Mouse (Mus musculus) gastrocnemius, adult 18-20 months (tissue): ENCODE data around the gene Syt3. TPM values are rescaled to one million over a fixed set of nuclear protein-coding genes. Genes with fewer than 3 reads are reported as not detected.

Source experiments
- DNase-seq: peaks from one replicate; pipeline ENCODE4 v3.0.0; 2021; ENCODE audit warnings: low spot score
- long read RNA-seq, 2 experiments: library from polyadenylated mRNA; stranded (forward); transcript quantifications; one replicate each; pipeline ENCODE4 v2.0.0; 2021
- total RNA-seq, 2 experiments: library from RNA; stranded (reverse); gene quantifications; 2 replicates each; pipeline ENCODE4 v1.2.3; 2021

The Syt3 gene
- 1 to 10 TPM; 3.4 to 4.8 TPM for total RNA-seq
- long read RNA-seq, experiment 1, transcript Syt3-202 (11 exons, 2,494 nt) = major isoform, 8 of 10 reads
- long read RNA-seq, experiment 1, partial matches to known transcripts = 0 of 10 reads
- long read RNA-seq, experiment 1, other reads (novel, unspliced or antisense) = 1 of 10 reads
- long read RNA-seq, experiment 2, partial matches to known transcripts = 1 of 6 reads
- long read RNA-seq, experiment 2, other reads (novel, unspliced or antisense) = 0 of 6 reads

DNA sequence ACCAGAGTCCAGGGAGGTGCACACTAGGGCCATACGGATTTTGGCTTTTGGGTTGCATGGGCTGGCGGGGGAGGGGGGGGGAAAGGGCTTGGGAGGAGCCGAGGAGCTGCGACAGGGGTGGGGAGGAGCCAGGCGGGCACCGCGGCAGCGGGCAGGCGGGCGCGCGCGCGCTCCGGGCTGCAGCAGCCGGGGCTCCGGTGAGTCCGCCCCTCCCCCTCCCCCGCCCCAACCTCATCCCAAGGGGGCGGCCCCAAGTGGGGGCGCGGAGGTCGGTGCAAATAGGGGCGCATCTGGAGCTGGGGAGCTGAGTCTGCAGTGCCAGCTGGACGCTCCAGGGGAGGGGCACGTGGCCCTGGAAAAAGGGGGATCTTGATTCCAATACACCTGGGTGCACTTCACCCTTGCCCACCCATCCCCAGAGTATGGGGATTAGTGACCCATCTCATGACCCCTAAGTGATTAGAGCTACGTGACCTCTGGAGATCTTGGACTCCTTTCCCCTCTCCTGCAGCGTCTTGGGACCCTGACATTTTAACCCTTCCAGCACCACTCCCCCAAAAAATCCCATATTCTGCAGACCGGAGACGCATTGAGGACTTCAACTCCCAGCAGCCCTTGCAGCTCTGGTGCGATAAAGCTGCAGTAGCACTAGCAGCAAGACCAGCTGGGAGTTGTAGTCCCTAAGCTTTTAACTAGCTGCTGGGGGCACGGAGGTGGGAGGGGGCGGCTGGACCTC is at the start of gene Syt3:
Gene Syt3 (plus strand): TSS at position 123 of the 736 bp plus-strand sequence.
- peak; percentile 68 for DNase-seq

DNA sequence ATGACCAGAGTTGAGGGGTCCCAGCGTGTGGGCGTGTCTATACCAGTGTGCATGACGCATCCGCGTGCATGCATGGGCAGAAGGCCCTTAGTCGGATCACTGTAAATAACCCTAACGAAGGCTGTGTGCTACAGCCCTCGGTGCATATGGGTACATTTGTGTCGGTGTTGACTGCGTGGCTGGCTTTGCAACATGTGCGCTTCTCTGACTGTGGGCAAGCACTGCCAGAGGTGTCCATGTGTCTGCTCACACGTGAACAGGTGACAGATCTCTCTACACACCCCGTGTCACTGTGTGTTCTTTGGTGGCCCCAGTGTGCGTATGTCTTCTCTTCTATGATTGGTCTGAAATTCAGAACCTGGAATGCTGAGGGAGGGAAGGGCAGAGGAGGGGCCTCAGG is 49.8 kb upstream of the Syt3 start:
- no peak for DNase-seq

- DNase-seq = no peak
Observed at GRCm38 (mm10) chr7:44335031-44335878, 48.6 kb upstream of the Syt3 start.

GRCm38 (mm10) chr7:44336046-44337021 is 47.6 kb upstream of the Syt3 start:
- no peak for DNase-seq

- DNase-seq = no peak
Observed at GRCm38 (mm10) chr7:44337121-44337849, 46.6 kb upstream of the Syt3 start.

DNA sequence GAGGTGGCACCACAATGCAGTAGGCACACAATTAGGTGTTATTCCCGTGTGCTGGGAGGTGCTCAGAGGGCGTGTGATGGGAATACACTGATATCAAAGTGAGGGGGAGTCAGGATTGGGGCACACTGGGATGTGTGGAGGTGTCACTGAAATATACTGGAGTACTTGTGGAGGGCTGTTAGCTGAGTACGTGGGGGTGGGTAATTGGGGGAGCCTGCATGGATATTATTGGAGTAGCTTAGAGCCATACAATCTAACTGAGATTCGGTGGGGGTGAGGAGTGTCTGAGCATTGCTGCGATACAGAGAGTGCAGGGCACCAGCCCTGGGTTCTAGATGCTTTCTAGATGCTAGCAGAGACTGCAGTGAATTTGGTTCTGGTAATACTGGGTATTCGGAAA is 43.7 kb upstream of the Syt3 start:
- DNase-seq = no peak

DNA sequence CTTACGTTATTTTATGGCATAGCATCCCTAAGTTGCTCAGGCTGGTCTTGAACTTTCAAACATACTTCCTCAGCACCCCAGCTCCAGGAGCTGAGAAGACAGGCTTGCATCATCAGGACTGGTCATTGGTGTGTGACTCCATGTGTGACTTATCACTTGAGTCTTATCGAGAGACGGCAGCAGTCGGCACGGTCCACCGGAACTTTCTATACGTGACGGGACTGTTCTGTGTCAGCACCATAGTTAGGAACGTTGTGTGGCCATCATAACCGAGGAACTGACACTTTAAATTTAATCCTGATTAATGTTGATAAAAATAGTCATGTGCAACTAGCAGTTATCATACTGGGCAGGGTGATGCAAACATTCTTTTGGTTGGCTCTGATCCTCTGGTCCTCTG is 42.8 kb upstream of the Syt3 start:
- no peak for DNase-seq

GRCm38 (mm10) chr7:44341714-44342113 is 42.2 kb upstream of the Syt3 start:
- DNase-seq = no peak

- DNase-seq = no peak
Observed at GRCm38 (mm10) chr7:44343459-44344015, 40.4 kb upstream of the Syt3 start.

- DNase-seq = no peak
Observed at GRCm38 (mm10) chr7:44344622-44345021, 39.3 kb upstream of the Syt3 start.

DNA sequence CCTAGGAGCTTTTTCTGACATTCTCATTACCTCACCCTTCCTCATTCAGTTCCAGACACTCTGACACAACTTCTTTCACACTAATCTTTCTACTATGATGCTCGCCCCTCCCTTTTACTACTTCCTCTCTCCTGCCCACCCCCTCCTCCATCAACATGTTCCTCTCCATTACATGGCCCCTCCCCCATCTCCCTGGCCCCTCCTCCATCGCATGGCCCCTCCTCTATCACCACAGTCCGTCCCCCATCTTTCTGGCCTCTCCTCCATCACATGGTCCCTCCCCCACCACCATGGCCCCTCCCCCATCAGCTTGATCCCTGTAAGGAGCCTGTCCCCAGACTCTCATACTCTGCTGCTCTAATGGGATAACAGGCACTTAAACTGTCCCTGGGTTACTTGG is 34.9 kb upstream of the Syt3 start:
- no peak for DNase-seq

- peak; percentile 75 for DNase-seq
Observed at GRCm38 (mm10) chr7:44350957-44351711, 32.8 kb upstream of the Syt3 start.

DNA sequence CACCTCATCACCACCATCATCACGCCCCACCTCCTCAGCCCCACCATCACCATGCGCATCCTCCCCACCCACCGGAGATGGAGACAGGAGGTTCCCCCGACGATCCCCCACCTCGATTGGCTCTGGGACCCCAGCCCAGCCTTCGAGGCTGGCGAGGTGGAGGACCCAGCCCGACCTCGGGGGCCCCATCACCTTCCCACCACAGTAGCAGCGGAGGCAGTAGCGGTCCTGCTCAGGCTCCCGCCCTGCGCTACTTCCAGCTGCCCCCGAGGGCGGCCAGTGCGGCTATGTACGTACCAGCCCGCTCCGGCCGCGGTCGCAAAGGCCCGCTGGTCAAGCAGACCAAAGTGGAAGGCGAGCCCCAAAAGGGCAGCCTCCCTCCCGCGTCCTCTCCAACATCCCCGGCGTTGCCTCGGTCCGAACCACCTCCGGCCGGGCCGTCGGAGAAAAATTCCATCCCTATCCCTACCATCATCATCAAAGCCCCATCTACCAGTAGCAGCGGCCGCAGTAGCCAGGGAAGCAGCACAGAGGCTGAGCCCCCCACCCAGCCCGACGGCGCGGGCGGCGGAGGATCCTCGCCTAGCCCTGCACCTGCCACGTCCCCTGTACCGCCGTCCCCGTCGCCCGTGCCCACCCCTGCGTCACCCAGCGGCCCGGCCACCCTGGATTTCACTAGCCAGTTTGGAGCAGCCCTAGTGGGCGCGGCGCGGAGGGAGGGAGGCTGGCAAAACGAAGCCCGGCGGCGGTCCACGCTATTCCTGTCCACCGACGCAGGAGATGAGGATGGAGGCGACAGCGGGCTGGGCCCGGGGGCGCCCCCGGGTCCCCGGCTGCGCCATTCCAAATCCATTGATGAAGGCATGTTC is 31.8 kb upstream of the Syt3 start:
- no peak for DNase-seq

DNA sequence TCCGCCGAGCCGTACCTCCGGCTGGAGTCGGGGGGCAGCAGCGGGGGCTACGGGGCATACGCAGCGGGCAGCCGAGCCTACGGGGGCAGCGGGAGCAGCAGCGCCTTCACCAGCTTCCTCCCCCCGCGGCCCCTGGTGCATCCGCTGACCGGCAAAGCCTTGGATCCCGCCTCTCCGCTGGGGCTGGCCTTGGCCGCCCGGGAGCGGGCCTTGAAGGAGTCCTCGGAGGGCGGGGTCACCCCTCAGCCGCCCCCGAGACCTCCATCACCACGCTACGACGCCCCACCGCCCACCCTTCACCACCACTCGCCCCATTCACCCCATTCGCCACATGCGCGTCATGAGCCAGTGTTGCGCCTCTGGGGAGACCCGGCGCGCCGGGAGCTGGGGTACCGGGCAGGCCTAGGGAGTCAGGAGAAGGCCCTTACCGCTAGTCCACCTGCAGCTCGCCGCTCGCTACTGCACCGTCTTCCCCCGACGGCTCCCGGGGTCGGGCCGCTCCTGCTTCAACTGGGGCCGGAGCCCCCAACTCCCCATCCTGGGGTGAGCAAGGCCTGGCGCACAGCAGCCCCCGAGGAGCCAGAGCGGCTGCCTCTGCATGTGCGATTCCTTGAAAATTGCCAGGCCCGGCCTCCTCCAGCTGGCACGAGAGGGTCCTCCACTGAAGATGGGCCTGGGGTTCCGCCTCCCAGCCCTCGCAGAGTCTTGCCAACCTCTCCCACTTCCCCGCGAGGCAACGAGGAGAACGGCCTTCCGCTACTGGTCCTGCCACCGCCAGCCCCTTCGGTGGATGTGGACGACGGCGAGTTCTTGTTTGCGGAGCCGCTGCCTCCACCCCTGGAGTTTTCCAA is 30.9 kb upstream of the Syt3 start:
- no peak for DNase-seq

GRCm38 (mm10) chr7:44353601-44354340 is 30.1 kb upstream of the Syt3 start:
- no peak for DNase-seq

GRCm38 (mm10) chr7:44355411-44355810 is 28.5 kb upstream of the Syt3 start:
- no peak for DNase-seq
